In the genomic region with DNA sequence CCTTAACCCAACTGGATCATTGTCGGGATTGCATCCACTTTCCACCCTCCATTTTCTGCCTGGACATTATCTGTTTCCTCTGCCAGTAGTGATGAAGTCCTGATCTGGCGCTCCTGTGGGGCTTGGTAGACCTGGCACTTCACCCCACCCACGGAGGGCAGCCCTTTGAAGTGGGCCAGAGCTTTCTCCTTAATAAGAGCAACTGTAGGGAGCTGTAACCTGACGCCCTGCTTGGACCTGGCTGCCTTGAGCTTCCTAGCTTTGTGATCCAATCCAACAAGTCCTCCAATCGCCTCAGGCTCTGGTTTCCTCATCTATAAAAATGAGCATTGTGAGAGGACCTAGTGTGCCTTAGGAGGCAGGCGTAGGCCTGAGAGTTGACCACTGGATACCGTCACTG, we compare ENCODE assay signal across 10 mouse cellular contexts. TPM values are rescaled to one million over a fixed set of nuclear protein-coding genes. Genes with fewer than 3 reads are reported as not detected.
DNase-seq lines count a peak whose midpoint lies in the region; ATAC-seq lines count a peak whose summit lies in the region.
"Had no signal": no experiment of that assay in that cellular context is flagged by ENCODE, and none has a peak within 500 bp of the region (broad histone marks: within the 10 kb centered on the region; RNA-seq: fewer than 3 reads in every experiment).

No protein-coding gene starts in this region.

- H3K4me3 ChIP-seq in heart, embryonic 15.5 days = no peak overlapping the region
- peak overlapping the region; percentile 83; the same call in 1 of the 2 replicates for H3K4me3 ChIP-seq in embryonic facial prominence, embryonic 12.5 days
- H3K4me3 ChIP-seq in intestine, embryonic 14.5 days (ENCODE audit: low read depth, low read length) = peak overlapping the region; percentile 90; the same call in 1 of the 2 replicates
- H3K4me3 ChIP-seq in midbrain, embryonic 16.5 days (ENCODE audit: low read depth, low read length) = peak overlapping the region; percentile 85

- ATAC-seq in heart, embryonic 15.5 days (replicated peaks; ENCODE audit: insufficient number of reproducible peaks, insufficient read depth, low FRiP score, low read depth) = no peak
- no peak for ATAC-seq in embryonic facial prominence, embryonic 12.5 days (ENCODE audit: insufficient number of reproducible peaks, insufficient read depth, low FRiP score, low TSS enrichment)
- ATAC-seq in intestine, embryonic 14.5 days (replicated peaks; ENCODE audit: low FRiP score, low TSS enrichment, low read depth) = no peak
- ATAC-seq in midbrain, embryonic 16.5 days = no peak
- ATAC-seq in CD4-positive, CD25-positive, alpha-beta regulatory T cell, adult 4 months = no peak

- WGBS in heart, embryonic 15.5 days = 60% methylated on average over 7 of the region's 7 CpGs
- 53% methylated on average over 7 of the region's 7 CpGs for WGBS in embryonic facial prominence, embryonic 12.5 days
- WGBS in intestine, embryonic 14.5 days = 58% methylated on average over 7 of the region's 7 CpGs
- 70% methylated on average over 7 of the region's 7 CpGs for WGBS in midbrain, embryonic 16.5 days

- H3K27ac ChIP-seq in heart, embryonic 15.5 days = no peak overlapping the region
- no peak overlapping the region for H3K27ac ChIP-seq in embryonic facial prominence, embryonic 12.5 days
- no peak overlapping the region for H3K27ac ChIP-seq in intestine, embryonic 14.5 days (ENCODE audit: low read depth)
- H3K27ac ChIP-seq in midbrain, embryonic 16.5 days (ENCODE audit: low read length) = no peak overlapping the region

- no peaks in the 10 kb centered on the region for H3K36me3 ChIP-seq in heart, embryonic 15.5 days
- peaks cover 5% of the 10 kb centered on the region for H3K36me3 ChIP-seq in embryonic facial prominence, embryonic 12.5 days
- peaks cover 6% of the 10 kb centered on the region; the same call in 1 of the 2 replicates for H3K36me3 ChIP-seq in intestine, embryonic 14.5 days (ENCODE audit: control insufficient read depth, insufficient read depth, low read length)
- H3K36me3 ChIP-seq in midbrain, embryonic 16.5 days (ENCODE audit: control insufficient read depth, insufficient read depth, low read length) = no peaks in the 10 kb centered on the region

- peaks cover 15% of the 10 kb centered on the region for H3K4me1 ChIP-seq in heart, embryonic 15.5 days (replicated peaks)
- peaks cover 27% of the 10 kb centered on the region for H3K4me1 ChIP-seq in embryonic facial prominence, embryonic 12.5 days
- peaks cover 26% of the 10 kb centered on the region for H3K4me1 ChIP-seq in intestine, embryonic 14.5 days (replicated peaks; ENCODE audit: control insufficient read depth, insufficient read depth, low read length)
- peaks cover 30% of the 10 kb centered on the region for H3K4me1 ChIP-seq in midbrain, embryonic 16.5 days (ENCODE audit: control insufficient read depth, insufficient read depth, low read length)

- no peak overlapping the region for H3K9ac ChIP-seq in heart, embryonic 15.5 days
- H3K9ac ChIP-seq in embryonic facial prominence, embryonic 12.5 days = peak overlapping the region; percentile 77; the same call in 1 of the 2 replicates
- H3K9ac ChIP-seq in intestine, embryonic 14.5 days (ENCODE audit: low read length) = peak overlapping the region; percentile 11; the same call in 1 of the 2 replicates
- 0 out of 2 replicates have a peak overlapping the region, but pooled peaks have one; percentile 84 for H3K9ac ChIP-seq in midbrain, embryonic 16.5 days (ENCODE audit: low read depth, low read length)

- H3K27me3 ChIP-seq in heart, embryonic 15.5 days = no peaks in the 10 kb centered on the region
- no peaks in the 10 kb centered on the region for H3K27me3 ChIP-seq in embryonic facial prominence, embryonic 12.5 days
- no peaks in the 10 kb centered on the region for H3K27me3 ChIP-seq in intestine, embryonic 14.5 days (replicated peaks; ENCODE audit: control insufficient read depth, insufficient read depth, low read length)
- H3K27me3 ChIP-seq in midbrain, embryonic 16.5 days (ENCODE audit: control insufficient read depth, insufficient read depth, low read depth, low read length) = no peaks in the 10 kb centered on the region
- H3K27me3 ChIP-seq: CH12.LX had no signal

- H3K9me3 ChIP-seq in heart, embryonic 15.5 days (replicated peaks) = no peaks in the 10 kb centered on the region
- no peaks in the 10 kb centered on the region for H3K9me3 ChIP-seq in embryonic facial prominence, embryonic 12.5 days
- no peaks in the 10 kb centered on the region for H3K9me3 ChIP-seq in intestine, embryonic 14.5 days (ENCODE audit: control insufficient read depth, low read length)
- no peaks in the 10 kb centered on the region for H3K9me3 ChIP-seq in midbrain, embryonic 16.5 days (replicated peaks; ENCODE audit: control insufficient read depth, low read length, poor library complexity, severe bottlenecking)

- no peak for DNase-seq in heart, postnatal 4 days
- DNase-seq in intestine, embryonic 14.5 days (ENCODE audit: low spot score) = no peak
- DNase-seq in gastrocnemius, adult 8-10 months (ENCODE audit: low spot score in 2 of 2) = no peak
- DNase-seq in layer of hippocampus, adult 11-12 months (ENCODE audit: low spot score) = no peak

- H3K4me2 ChIP-seq in heart, embryonic 15.5 days = peak overlapping the region; percentile 98; the same call in 1 of the 2 replicates
- peak overlapping the region; percentile 88 for H3K4me2 ChIP-seq in embryonic facial prominence, embryonic 12.5 days (replicated peaks)
- peak overlapping the region; percentile 69 for H3K4me2 ChIP-seq in intestine, embryonic 14.5 days (ENCODE audit: low read length)
- peak overlapping the region; percentile 91 for H3K4me2 ChIP-seq in midbrain, embryonic 16.5 days (ENCODE audit: low read length)

RNA-seq across cellular contexts. Expression of gene Aacs, which starts 1.9 kb away (rescaled TPM):
- polyA plus RNA-seq in heart, embryonic 15.5 days (2015; fragmentation: Nextera tagmentation; extraction: Ambion mirVana) = 9.8 and 18.4 TPM in 2 replicates
- total RNA-seq in heart, postnatal 4 days (2021) = 1 to 10 TPM; 6.6 to 6.9 TPM
- polyA plus RNA-seq in embryonic facial prominence, embryonic 12.5 days (2016; fragmentation: Nextera tagmentation; extraction: Ambion mirVana) = 41.5 and 42.5 TPM in 2 replicates
- 66.9 and 78.6 TPM in 2 replicates for polyA plus RNA-seq in intestine, embryonic 14.5 days (2014; fragmentation: Nextera tagmentation; extraction: Ambion mirVana)
- 100 and 125 TPM in 2 replicates for polyA plus RNA-seq in midbrain, embryonic 16.5 days (2015; fragmentation: Nextera tagmentation; extraction: Ambion mirVana)
- 1 to 10 TPM; 1.9 to 5.4 (median 4.8) TPM for total RNA-seq in gastrocnemius, adult 8-10 months (2022)
- polyA plus RNA-seq in CD4-positive, CD25-positive, alpha-beta regulatory T cell, adult 4 months (2017; shearing (Covaris generic)) = 10 to 100 TPM; 22.1 to 39.8 TPM

RNA-seq across cellular contexts. Expression of gene Bri3bp, which starts 36.2 kb away (rescaled TPM):
- polyA plus RNA-seq in heart, embryonic 15.5 days (2015; fragmentation: Nextera tagmentation; extraction: Ambion mirVana) = 36.5 and 40.7 TPM in 2 replicates
- 10 to 100 TPM; 55.8 to 56.3 TPM for total RNA-seq in heart, postnatal 4 days (2021)
- polyA plus RNA-seq in embryonic facial prominence, embryonic 12.5 days (2016; fragmentation: Nextera tagmentation; extraction: Ambion mirVana) = 39.4 and 42.2 TPM in 2 replicates
- 48.4 and 50.9 TPM in 2 replicates for polyA plus RNA-seq in intestine, embryonic 14.5 days (2014; fragmentation: Nextera tagmentation; extraction: Ambion mirVana)
- polyA plus RNA-seq in midbrain, embryonic 16.5 days (2015; fragmentation: Nextera tagmentation; extraction: Ambion mirVana) = 38.3 and 41.6 TPM in 2 replicates
- total RNA-seq in gastrocnemius, adult 8-10 months (2022) = 1 to 10 TPM; 3.0 to 4.6 (median 4.1) TPM
- 1 to 10 TPM; 4.3 to 7.5 TPM for polyA plus RNA-seq in CD4-positive, CD25-positive, alpha-beta regulatory T cell, adult 4 months (2017; shearing (Covaris generic))

RNA-seq across cellular contexts. Expression of gene Dhx37, which starts 43.6 kb away (rescaled TPM):
- 7.0 and 10.4 TPM in 2 replicates for polyA plus RNA-seq in heart, embryonic 15.5 days (2015; fragmentation: Nextera tagmentation; extraction: Ambion mirVana)
- total RNA-seq in heart, postnatal 4 days (2021) = 10 to 100 TPM; 13.6 to 14.6 TPM
- polyA plus RNA-seq in embryonic facial prominence, embryonic 12.5 days (2016; fragmentation: Nextera tagmentation; extraction: Ambion mirVana) = 17.0 and 17.7 TPM in 2 replicates
- polyA plus RNA-seq in intestine, embryonic 14.5 days (2014; fragmentation: Nextera tagmentation; extraction: Ambion mirVana) = 9.6 and 11.3 TPM in 2 replicates
- 12.4 and 12.8 TPM in 2 replicates for polyA plus RNA-seq in midbrain, embryonic 16.5 days (2015; fragmentation: Nextera tagmentation; extraction: Ambion mirVana)
- total RNA-seq in gastrocnemius, adult 8-10 months (2022) = 1 to 10 TPM; 4.4 to 5.1 (median 4.8) TPM
- 1 to 10 TPM; 8.4 to 8.6 TPM for polyA plus RNA-seq in CD4-positive, CD25-positive, alpha-beta regulatory T cell, adult 4 months (2017; shearing (Covaris generic))

RNA-seq across cellular contexts. Expression of gene Tmem132b, which starts 54.0 kb away (rescaled TPM):
- 0.01 TPM in 1 of 2 replicates, not detected in the other for polyA plus RNA-seq in heart, embryonic 15.5 days (2015; fragmentation: Nextera tagmentation; extraction: Ambion mirVana)
- under 1 TPM in 1 of 2 experiments, not detected in 1; 0.19 TPM for total RNA-seq in heart, postnatal 4 days (2021)
- polyA plus RNA-seq in embryonic facial prominence, embryonic 12.5 days (2016; fragmentation: Nextera tagmentation; extraction: Ambion mirVana) = 0.64 and 0.97 TPM in 2 replicates
- polyA plus RNA-seq in intestine, embryonic 14.5 days (2014; fragmentation: Nextera tagmentation; extraction: Ambion mirVana) = 0.31 and 0.45 TPM in 2 replicates
- 5.5 and 6.6 TPM in 2 replicates for polyA plus RNA-seq in midbrain, embryonic 16.5 days (2015; fragmentation: Nextera tagmentation; extraction: Ambion mirVana)
- 1 to 10 TPM; 2.6 to 7.0 (median 4.5) TPM for total RNA-seq in gastrocnemius, adult 8-10 months (2022)
- polyA plus RNA-seq in CD4-positive, CD25-positive, alpha-beta regulatory T cell, adult 4 months (2017; shearing (Covaris generic)) = under 1 TPM in 1 of 2 experiments, not detected in 1; 0.16 TPM
- total RNA-seq: CH12.LX; granulocyte monocyte progenitor cell, adult 5-6 weeks had no signal
